Mouse (Mus musculus) testis, adult 2 months (tissue): ENCODE measurements around the gene Chit1.

ENCODE experiments used
- CTCF ChIP-seq: fragments of 200-500 bp; IDR thresholded peaks from 2 replicates; pipeline ENCODE4 v1.5.1; 2012; ENCODE audit warnings: low read depth, mild to moderate bottlenecking, inconsistent platforms, low read length, moderate library complexity; ENCODE audit not compliant: control insufficient read depth, insufficient read depth, insufficient replicate concordance
- POLR2A ChIP-seq: fragments of 200-500 bp; IDR thresholded peaks from 2 replicates; pipeline ENCODE4 v1.6.1; 2012; ENCODE audit warnings: low read depth, mild to moderate bottlenecking, inconsistent platforms, low read length, moderate library complexity; ENCODE audit not compliant: control insufficient read depth

DNA sequence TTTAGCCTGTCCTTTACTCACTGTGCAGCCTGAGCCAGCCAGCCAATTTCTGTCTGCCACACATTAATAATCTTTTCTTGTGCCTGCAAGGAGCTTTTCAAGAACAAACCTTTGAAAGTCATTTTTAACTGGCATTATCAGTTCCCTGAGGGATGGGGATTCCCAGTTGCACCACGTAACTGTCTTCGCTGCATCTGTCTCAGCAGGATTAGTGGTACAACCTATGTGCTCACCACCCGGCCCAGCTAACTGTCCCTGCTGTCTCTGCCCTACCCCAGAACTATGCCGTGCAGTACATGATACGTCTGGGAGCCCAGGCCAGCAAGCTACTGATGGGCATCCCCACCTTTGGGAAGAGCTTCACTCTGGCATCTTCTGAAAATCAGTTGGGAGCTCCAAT is 77.2 kb downstream of the Chit1 start:
- TF ChIP-seq POLR2A = no peak
- TF ChIP-seq CTCF = no peak
